Mouse (Mus musculus): ENCODE results near the gene Wfdc21.

DNA sequence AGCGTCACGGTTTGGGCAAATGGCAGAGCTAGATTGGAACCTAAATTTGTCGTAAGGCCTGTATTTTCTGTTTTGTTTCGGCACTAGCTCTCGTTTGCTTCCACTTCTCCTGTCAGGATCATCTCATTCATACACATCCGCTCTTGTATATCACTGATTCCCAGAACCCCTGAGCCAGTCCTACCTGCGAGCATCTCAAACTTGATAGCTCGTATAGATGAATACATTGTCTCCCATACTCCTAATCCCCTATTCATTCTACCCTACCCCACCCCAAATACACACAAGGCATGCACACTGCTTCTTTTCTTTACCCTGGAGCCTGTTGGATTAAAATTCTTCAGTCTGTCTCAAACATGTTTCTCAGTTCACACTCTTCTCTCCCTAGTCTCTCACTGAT is 7.5 kb downstream of the Wfdc21 start:
- TF ChIP-seq CTCF (IDR thresholded peaks at IDR 0.05; ENCODE audit: low read depth) (no peak), EP300 (optimal IDR thresholded peaks at IDR 0.05) (no peak)
